Mouse (Mus musculus): ENCODE measurements around the gene Rhbdf1. TPM values are rescaled to one million over a fixed set of nuclear protein-coding genes. Genes with fewer than 3 reads are reported as not detected.

Gene Rhbdf1
- 1 to 10 TPM in 1 of 2 experiments, not detected in 1; 1.2 TPM for polyA plus RNA-seq (2017; shearing (Covaris generic))

GRCm38 (mm10) chr11:32221951-32222409 lies at the start of gene Rhbdf1:
Gene Rhbdf1, minus strand, starts transcription at chr11:32222300.

GRCm38 (mm10) chr11:32267188-32267884 lies 45.2 kb upstream of the Rhbdf1 start, which contains the start of gene Nprl3:
Gene Nprl3, minus strand, starts transcription at chr11:32267707.

GRCm38 (mm10) chr11:32226124-32226871 lies 4.2 kb upstream of the Rhbdf1 start, which contains the start of gene Mpg:
Gene Mpg, plus strand, starts transcription at chr11:32226505.

GRCm38 (mm10) chr11:32205058-32205873 lies 16.8 kb downstream of the Rhbdf1 start, which contains the start of gene Snrnp25:
Gene Snrnp25, plus strand, starts transcription at chr11:32205415.

GRCm38 (mm10) chr11:32200075-32200601 lies 22.0 kb downstream of the Rhbdf1 start, which contains the start of gene Il9r:
Gene Il9r, minus strand, starts transcription at chr11:32200279.

Other genes starting within 250 kb of the Rhbdf1 start
- 100 to 1,000 TPM in 1 of 2 experiments, 10 to 100 TPM in 1; 94.8 to 121 TPM for gene Nsg2, start 221.8 kb downstream of the Rhbdf1 start, polyA plus RNA-seq (2017; shearing (Covaris generic))
- gene Il9r, start 22.0 kb downstream of the Rhbdf1 start, polyA plus RNA-seq (2017; shearing (Covaris generic)): 10 to 100 TPM; 10.5 to 15.5 TPM
- 10 to 100 TPM; 34.8 to 35.2 TPM for gene Snrnp25, start 16.9 kb downstream of the Rhbdf1 start, polyA plus RNA-seq (2017; shearing (Covaris generic))
- gene Mpg, start 4.2 kb upstream of the Rhbdf1 start, polyA plus RNA-seq (2017; shearing (Covaris generic)): 10 to 100 TPM; 24.2 to 33.4 TPM
- gene Nprl3, start 45.4 kb upstream of the Rhbdf1 start, polyA plus RNA-seq (2017; shearing (Covaris generic)): 10 to 100 TPM; 58.4 to 59.6 TPM
- not detected for gene Hba-x, start 54.1 kb upstream of the Rhbdf1 start, polyA plus RNA-seq (2017; shearing (Covaris generic))
- 10 to 100 TPM in 1 of 2 experiments, 1 to 10 TPM in 1; 5.1 to 13.4 TPM for gene Hba-a1, start 61.2 kb upstream of the Rhbdf1 start, polyA plus RNA-seq (2017; shearing (Covaris generic))
- gene Hbq1b, start 64.7 kb upstream of the Rhbdf1 start, polyA plus RNA-seq (2017; shearing (Covaris generic)): under 1 TPM in 1 of 2 experiments, not detected in 1; 0.31 TPM
- 10 to 100 TPM in 1 of 2 experiments, 1 to 10 TPM in 1; 7.1 to 35.9 TPM for gene Hba-a2, start 74.2 kb upstream of the Rhbdf1 start, polyA plus RNA-seq (2017; shearing (Covaris generic))
- not detected for gene Hbq1a, start 77.8 kb upstream of the Rhbdf1 start, polyA plus RNA-seq (2017; shearing (Covaris generic))
- 1 to 10 TPM in 1 of 2 experiments, under 1 TPM in 1; 0.23 to 1.9 TPM for gene Sh3pxd2b, start 125.5 kb upstream of the Rhbdf1 start, polyA plus RNA-seq (2017; shearing (Covaris generic))
- gene Ubtd2, start 233.1 kb upstream of the Rhbdf1 start, polyA plus RNA-seq (2017; shearing (Covaris generic)): 1 to 10 TPM; 7.7 to 8.0 TPM

Data from inflammation-experienced regulatory T-cells (primary cell).